Mouse (Mus musculus) embryonic facial prominence, embryonic 10.5 days (tissue): ENCODE data around the gene Rbfox3. TPM values are rescaled to one million over a fixed set of nuclear protein-coding genes. Genes with fewer than 3 reads are reported as not detected.

Source experiments
- DNase-seq: peaks from one replicate; pipeline ENCODE4 v3.0.0-alpha.2; 2017; ENCODE audit warnings: low spot score
- H3K27ac ChIP-seq: fragments of 300-500 bp; sonication (generic); replicated peaks from 2 replicates; pipeline ENCODE4 v1.5.1; 2016; ENCODE audit warnings: mild to moderate bottlenecking
- H3K27me3 ChIP-seq: fragments of 300-500 bp; sonication (generic); replicated peaks from 2 replicates; pipeline ENCODE4 v1.6.1; 2016; ENCODE audit warnings: low read depth, mild to moderate bottlenecking; ENCODE audit not compliant: poor library complexity, severe bottlenecking
- H3K36me3 ChIP-seq: fragments of 300-500 bp; sonication (generic); replicated peaks from 2 replicates; pipeline ENCODE4 v1.6.1; 2016; ENCODE audit warnings: mild to moderate bottlenecking, moderate library complexity
- H3K4me1 ChIP-seq: fragments of 300-500 bp; sonication (generic); 2 replicates; pipeline ENCODE4 v1.6.1; 2016
- H3K4me3 ChIP-seq: fragments of 300-500 bp; sonication (generic); 2 replicates; pipeline ENCODE4 v1.5.1; 2016; ENCODE audit warnings: mild to moderate bottlenecking, moderate library complexity
- H3K9me3 ChIP-seq: fragments of 300-500 bp; sonication (generic); 2 replicates; pipeline ENCODE4 v1.6.1; 2016; ENCODE audit warnings: mild to moderate bottlenecking
- WGBS: fragments of 180-500 bp; shearing (Covaris S2); methylation state at CpG from one replicate; pipeline ENCODE4 v1.1.7; 2016; 5-methylcytosine and 5-hydroxymethylcytosine counted together
- polyA plus RNA-seq: library from polyadenylated mRNA; unstranded; fragments of >200 nt; fragmentation: Nextera tagmentation; extraction: Ambion mirVana; gene quantifications from 2 replicates; pipeline ENCODE4 v1.2.1, GENCODE M21; 2016

The Rbfox3 gene
- polyA plus RNA-seq, 1 experiment from 2014 or later = 2.3 TPM

DNA sequence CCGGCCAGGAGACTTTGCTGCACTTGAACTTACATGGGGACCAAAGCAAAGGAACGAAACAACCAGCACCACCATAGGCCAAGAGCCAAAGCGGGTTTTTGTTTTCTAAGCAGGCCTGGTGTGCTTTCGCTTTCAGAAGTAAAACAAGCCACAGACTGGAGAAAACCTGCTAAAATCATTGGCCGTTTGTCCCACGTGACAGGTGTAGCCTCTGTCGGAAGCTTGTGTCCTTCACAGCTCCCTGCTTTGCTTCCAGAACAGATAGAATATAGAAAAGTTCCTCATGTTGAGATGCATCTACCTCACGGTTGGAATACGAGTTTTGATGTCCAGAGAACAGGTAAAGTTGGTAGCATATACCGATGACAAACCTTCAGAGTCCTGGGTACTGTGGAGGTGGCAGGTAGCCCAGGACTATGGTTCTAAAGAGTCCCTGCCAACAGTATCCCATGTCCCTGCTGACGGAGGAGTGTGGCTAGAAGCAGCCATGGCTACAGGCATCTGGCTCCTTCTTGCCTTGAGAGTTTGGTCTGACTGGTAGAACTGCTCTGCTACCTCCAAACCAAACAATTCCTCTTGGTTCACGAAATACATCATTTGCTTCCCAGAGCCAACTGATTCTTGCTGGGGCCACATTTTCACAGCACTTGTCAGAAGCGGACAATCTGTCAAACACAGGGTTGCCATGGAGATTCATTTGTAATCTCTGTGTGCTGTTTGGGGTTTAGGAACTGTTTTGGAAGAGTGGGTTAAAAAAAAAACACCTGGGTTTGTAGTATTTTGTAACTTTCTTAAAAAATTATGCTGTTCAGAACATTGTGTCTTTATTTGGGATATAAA lies 258.8 kb downstream of the Rbfox3 start:
- H3K27me3 ChIP-seq = no peaks in the 10 kb centered on the region
- no peaks in the 10 kb centered on the region for H3K4me1 ChIP-seq
- no peaks in the 10 kb centered on the region for H3K9me3 ChIP-seq
- H3K27ac ChIP-seq = no peak overlapping the region
- H3K36me3 ChIP-seq = no peaks in the 10 kb centered on the region
- DNase-seq = no peak
- H3K4me3 ChIP-seq = no peak overlapping the region
- 85% methylated on average over 13 of the region's 13 CpGs for WGBS

GRCm38 (mm10) chr11:118648369-118648768 lies 263.0 kb downstream of the Rbfox3 start:
- H3K9me3 ChIP-seq = no peaks in the 10 kb centered on the region
- no peaks in the 10 kb centered on the region for H3K4me1 ChIP-seq
- no peak overlapping the region for H3K27ac ChIP-seq
- no peaks in the 10 kb centered on the region for H3K36me3 ChIP-seq
- WGBS = 19% methylated on average over 5 of the region's 5 CpGs
- DNase-seq = peak; percentile 38
- no peaks in the 10 kb centered on the region for H3K27me3 ChIP-seq
- H3K4me3 ChIP-seq = no peak overlapping the region

DNA sequence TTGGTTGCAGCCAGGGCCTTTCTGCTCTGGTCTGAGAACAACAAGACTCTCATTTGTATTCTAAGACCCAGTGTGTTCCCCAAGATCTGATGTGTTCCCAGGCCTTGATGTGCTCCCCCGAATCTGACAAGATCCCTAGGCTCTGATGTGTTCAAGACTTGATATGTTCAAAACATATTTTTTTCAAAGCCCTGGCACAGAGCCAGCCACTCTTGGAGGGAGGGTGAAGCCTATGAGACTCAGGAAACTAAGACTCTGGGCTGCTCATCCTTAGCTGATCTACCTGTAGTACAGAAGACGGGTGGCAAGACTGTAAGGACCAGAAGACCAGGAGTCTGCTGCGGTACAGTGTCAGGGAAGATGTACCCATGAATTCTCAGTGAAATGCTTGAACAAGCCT lies 264.5 kb downstream of the Rbfox3 start:
- no peaks in the 10 kb centered on the region for H3K9me3 ChIP-seq
- no peaks in the 10 kb centered on the region for H3K27me3 ChIP-seq
- 90% methylated on average over 3 of the region's 3 CpGs for WGBS
- no peaks in the 10 kb centered on the region for H3K4me1 ChIP-seq
- no peak overlapping the region for H3K4me3 ChIP-seq
- H3K27ac ChIP-seq = no peak overlapping the region
- no peaks in the 10 kb centered on the region for H3K36me3 ChIP-seq
- DNase-seq = no peak

GRCm38 (mm10) chr11:118645158-118645557 lies 266.2 kb downstream of the Rbfox3 start:
- H3K4me3 ChIP-seq = no peak overlapping the region
- H3K36me3 ChIP-seq = no peaks in the 10 kb centered on the region
- H3K27ac ChIP-seq = no peak overlapping the region
- H3K9me3 ChIP-seq = no peaks in the 10 kb centered on the region
- WGBS = 92% methylated on average over 3 of the region's 3 CpGs
- H3K4me1 ChIP-seq = no peaks in the 10 kb centered on the region
- DNase-seq = no peak
- no peaks in the 10 kb centered on the region for H3K27me3 ChIP-seq

GRCm38 (mm10) chr11:118640706-118641105 lies 270.7 kb downstream of the Rbfox3 start:
- WGBS = 84% methylated on average over 4 of the region's 4 CpGs
- no peak for DNase-seq

DNA sequence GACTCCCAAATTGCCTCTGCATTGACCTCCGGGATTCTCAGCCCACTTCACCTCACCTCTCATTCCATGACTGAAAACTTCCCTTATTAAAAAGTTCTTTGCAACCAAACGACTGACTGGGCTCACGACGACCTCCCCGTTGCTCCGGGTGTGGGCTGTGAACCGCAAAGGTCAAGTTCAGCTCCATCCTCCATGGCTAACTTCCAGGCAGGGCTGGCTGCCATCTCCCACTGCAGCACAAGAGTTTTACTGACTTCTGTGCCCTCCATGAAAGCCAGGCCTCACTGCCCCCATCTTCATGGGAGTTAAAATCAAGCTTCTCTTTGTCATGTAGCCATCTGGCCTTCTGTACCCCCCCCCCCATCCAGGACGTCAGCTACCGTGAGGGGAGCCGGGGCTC lies 273.7 kb downstream of the Rbfox3 start:
- Histone ChIP-seq H3K9me3 (no peaks in the 10 kb centered on the region), H3K36me3 (no peaks in the 10 kb centered on the region), H3K4me3 (no peak overlapping the region), H3K27me3 (no peaks in the 10 kb centered on the region), H3K27ac (no peak overlapping the region), H3K4me1 (no peaks in the 10 kb centered on the region)
- WGBS = 78% methylated on average over 10 of the region's 10 CpGs
- no peak for DNase-seq

More at GRCm38 (mm10) chr11:118640706-118641105, 270.7 kb downstream of the Rbfox3 start:
- Histone ChIP-seq H3K4me3 (no peak overlapping the region), H3K36me3 (no peaks in the 10 kb centered on the region), H3K9me3 (no peaks in the 10 kb centered on the region), H3K27ac (no peak overlapping the region), H3K4me1 (no peaks in the 10 kb centered on the region), H3K27me3 (no peaks in the 10 kb centered on the region)

- Histone ChIP-seq H3K27me3 (no peaks in the 10 kb centered on the region), H3K27ac (no peak overlapping the region), H3K9me3 (no peaks in the 10 kb centered on the region), H3K4me1 (no peaks in the 10 kb centered on the region), H3K36me3 (no peaks in the 10 kb centered on the region), H3K4me3 (no peak overlapping the region)
- DNase-seq = peak; percentile 47
- 55% methylated on average over 8 of the region's 8 CpGs for WGBS
These were observed 276.8 kb downstream of the Rbfox3 start for GRCm38 (mm10) chr11:118634647-118635046.

DNA sequence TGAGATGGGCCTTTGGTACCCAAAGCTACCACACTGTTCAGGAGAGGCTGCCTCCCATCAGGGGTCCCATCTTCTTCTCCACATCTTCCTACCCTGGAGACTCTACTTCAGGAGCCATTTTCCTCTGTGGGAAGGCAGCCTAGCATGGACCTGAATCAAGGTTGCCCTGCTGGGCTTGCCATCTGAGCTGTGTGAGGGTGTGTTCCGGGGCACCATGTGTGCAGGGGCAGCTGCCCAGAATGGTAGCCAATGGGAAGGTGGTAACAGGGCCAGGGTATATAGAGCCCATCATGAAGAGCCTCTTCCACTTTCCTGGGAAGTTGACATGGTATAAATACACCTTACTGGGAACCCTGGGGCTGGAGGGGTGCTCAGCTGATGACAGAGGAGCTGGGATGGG lies 281.7 kb downstream of the Rbfox3 start:
- Histone ChIP-seq H3K27me3 (no peaks in the 10 kb centered on the region), H3K27ac (no peak overlapping the region), H3K36me3 (no peaks in the 10 kb centered on the region), H3K4me3 (no peak overlapping the region), H3K4me1 (peaks cover 6% of the 10 kb centered on the region), H3K9me3 (no peaks in the 10 kb centered on the region)
- WGBS = 81% methylated on average over 1 of the region's 1 CpGs
- DNase-seq = no peak

GRCm38 (mm10) chr11:118627541-118627940 lies 283.9 kb downstream of the Rbfox3 start:
- Histone ChIP-seq H3K27ac (no peak overlapping the region; the same call in 1 of the 2 replicates), H3K4me1 (peaks cover 6% of the 10 kb centered on the region)
- 73% methylated on average over 5 of the region's 5 CpGs for WGBS

GRCm38 (mm10) chr11:118620869-118621268 lies 290.5 kb downstream of the Rbfox3 start:
- 83% methylated on average over 4 of the region's 4 CpGs for WGBS
- Histone ChIP-seq H3K27me3 (no peaks in the 10 kb centered on the region), H3K4me3 (no peak overlapping the region), H3K9me3 (no peaks in the 10 kb centered on the region), H3K36me3 (no peaks in the 10 kb centered on the region), H3K27ac (no peak overlapping the region), H3K4me1 (no peaks in the 10 kb centered on the region)
- no peak for DNase-seq

More at GRCm38 (mm10) chr11:118627541-118627940, 283.9 kb downstream of the Rbfox3 start:
- H3K4me3 ChIP-seq = no peak overlapping the region
- H3K27me3 ChIP-seq = no peaks in the 10 kb centered on the region
- no peak for DNase-seq
- no peaks in the 10 kb centered on the region for H3K36me3 ChIP-seq
- no peaks in the 10 kb centered on the region for H3K9me3 ChIP-seq

- 86% methylated on average over 4 of the region's 4 CpGs for WGBS
- H3K27ac ChIP-seq = no peak overlapping the region
- H3K27me3 ChIP-seq = peaks cover 22% of the 10 kb centered on the region
- peaks cover 14% of the 10 kb centered on the region for H3K4me1 ChIP-seq
- DNase-seq = no peak
- H3K4me3 ChIP-seq = no peak overlapping the region
- no peaks in the 10 kb centered on the region for H3K36me3 ChIP-seq
- H3K9me3 ChIP-seq = no peaks in the 10 kb centered on the region
These were observed 297.3 kb downstream of the Rbfox3 start for GRCm38 (mm10) chr11:118614126-118614525.

DNA sequence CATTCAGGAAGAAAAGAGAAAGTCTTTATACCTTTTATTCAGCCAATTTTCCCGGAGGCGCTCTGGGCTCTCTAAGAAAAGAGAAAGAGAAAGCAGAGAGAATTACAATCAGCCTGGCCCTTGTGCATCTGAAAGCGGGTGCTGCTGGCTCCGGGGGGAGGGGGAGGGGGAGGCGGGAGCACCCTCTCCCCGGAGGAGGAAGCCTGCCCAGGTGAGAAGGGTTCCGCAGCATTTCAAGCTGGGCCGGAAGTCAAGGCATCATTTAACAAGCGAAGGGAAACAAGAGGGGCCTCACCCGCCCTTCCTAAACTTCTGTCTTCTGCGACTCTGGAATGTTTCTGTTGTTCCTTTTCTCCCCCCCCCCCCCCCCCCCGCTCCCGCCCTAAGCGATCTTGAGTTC lies 301.3 kb downstream of the Rbfox3 start:
- peak overlapping the region; percentile 33; the same call in 1 of the 2 replicates for H3K4me3 ChIP-seq
- H3K9me3 ChIP-seq = no peaks in the 10 kb centered on the region
- no peak overlapping the region for H3K27ac ChIP-seq
- WGBS = 2% methylated on average over 14 of the region's 14 CpGs
- no peak for DNase-seq
- peaks cover 25% of the 10 kb centered on the region for H3K27me3 ChIP-seq
- no peaks in the 10 kb centered on the region for H3K36me3 ChIP-seq
- peaks cover 14% of the 10 kb centered on the region for H3K4me1 ChIP-seq
